Mouse (Mus musculus) liver, postnatal 0 days (tissue): Measurements from ENCODE around the gene Ablim1. TPM values are rescaled to one million over a fixed set of nuclear protein-coding genes. Genes with fewer than 3 reads are reported as not detected.

ENCODE experiments used
- ATAC-seq: fragments of 200-750 bp; cut with Nextera tagmentation; 2 replicates; pipeline ENCODE4 v1.8.0; 2017; ENCODE audit warnings: mild to moderate bottlenecking, moderate library complexity
- DNase-seq: peaks from one replicate; pipeline ENCODE4 v3.0.0-alpha.2; 2016
- H3K27ac ChIP-seq: fragments of 300-500 bp; sonication (generic); 2 replicates; pipeline ENCODE4 v1.5.1; 2014; ENCODE audit warnings: antibody characterized with exemption, moderate library complexity, mild to moderate bottlenecking, low read depth
- H3K27me3 ChIP-seq: fragments of 300-500 bp; sonication (generic); 2 replicates; pipeline ENCODE4 v1.6.1; 2014; ENCODE audit warnings: low read length, control low read depth, mixed read lengths; ENCODE audit not compliant: insufficient read depth
- H3K36me3 ChIP-seq: fragments of 300-500 bp; sonication (generic); replicated peaks from 2 replicates; pipeline ENCODE4 v1.6.1; 2014; ENCODE audit warnings: mild to moderate bottlenecking, control low read depth, low read length, moderate library complexity, mixed read lengths; ENCODE audit not compliant: insufficient read depth
- H3K4me1 ChIP-seq: fragments of 300-500 bp; sonication (generic); 2 replicates; pipeline ENCODE4 v1.6.1; 2014; ENCODE audit warnings: antibody characterized with exemption, mild to moderate bottlenecking, control low read depth; ENCODE audit not compliant: insufficient read depth
- H3K4me2 ChIP-seq: fragments of 300-500 bp; sonication (generic); 2 replicates; pipeline ENCODE4 v1.6.1; 2014; ENCODE audit warnings: low read depth, mild to moderate bottlenecking, low read length, moderate library complexity, mixed read lengths
- H3K4me3 ChIP-seq: fragments of 300-500 bp; sonication (generic); 2 replicates; pipeline ENCODE4 v1.5.1; 2014; ENCODE audit warnings: low read depth, low read length
- H3K9ac ChIP-seq: fragments of 300-500 bp; sonication (generic); replicated peaks from 2 replicates; pipeline ENCODE4 v1.6.1; 2014; ENCODE audit warnings: mild to moderate bottlenecking, moderate library complexity
- H3K9me3 ChIP-seq: fragments of 300-500 bp; sonication (generic); 2 replicates; pipeline ENCODE4 v1.6.1; 2016; ENCODE audit warnings: mild to moderate bottlenecking, control low read depth, low read length, mixed read lengths
- CTCF ChIP-seq: sonication (generic); IDR thresholded peaks from 2 replicates; pipeline ENCODE4 v1.5.1; 2016; ENCODE audit warnings: antibody characterized with exemption, low read depth
- EP300 ChIP-seq: IDR thresholded peaks from 2 replicates; pipeline ENCODE4 v1.6.1; 2016; ENCODE audit warnings: antibody characterized with exemption, low read depth, mild to moderate bottlenecking
- WGBS: fragments of 180-500 bp; shearing (Covaris S2); extraction: QIAGEN DNeasy Blood & Tissue Kit; methylation state at CpG from one replicate; pipeline ENCODE4 v1.1.7; 2014; ENCODE audit not compliant: insufficient replicate concordance; 5-methylcytosine and 5-hydroxymethylcytosine counted together
- polyA plus RNA-seq: library from polyadenylated mRNA; unstranded; fragments of >200 nt; fragmentation: Nextera tagmentation; extraction: Ambion mirVana; gene quantifications from 2 replicates; pipeline ENCODE4 v1.2.1, GENCODE M21; 2015

Ablim1 gene
- polyA plus RNA-seq, 1 experiment from 2014 or later: 12.0 TPM

DNA sequence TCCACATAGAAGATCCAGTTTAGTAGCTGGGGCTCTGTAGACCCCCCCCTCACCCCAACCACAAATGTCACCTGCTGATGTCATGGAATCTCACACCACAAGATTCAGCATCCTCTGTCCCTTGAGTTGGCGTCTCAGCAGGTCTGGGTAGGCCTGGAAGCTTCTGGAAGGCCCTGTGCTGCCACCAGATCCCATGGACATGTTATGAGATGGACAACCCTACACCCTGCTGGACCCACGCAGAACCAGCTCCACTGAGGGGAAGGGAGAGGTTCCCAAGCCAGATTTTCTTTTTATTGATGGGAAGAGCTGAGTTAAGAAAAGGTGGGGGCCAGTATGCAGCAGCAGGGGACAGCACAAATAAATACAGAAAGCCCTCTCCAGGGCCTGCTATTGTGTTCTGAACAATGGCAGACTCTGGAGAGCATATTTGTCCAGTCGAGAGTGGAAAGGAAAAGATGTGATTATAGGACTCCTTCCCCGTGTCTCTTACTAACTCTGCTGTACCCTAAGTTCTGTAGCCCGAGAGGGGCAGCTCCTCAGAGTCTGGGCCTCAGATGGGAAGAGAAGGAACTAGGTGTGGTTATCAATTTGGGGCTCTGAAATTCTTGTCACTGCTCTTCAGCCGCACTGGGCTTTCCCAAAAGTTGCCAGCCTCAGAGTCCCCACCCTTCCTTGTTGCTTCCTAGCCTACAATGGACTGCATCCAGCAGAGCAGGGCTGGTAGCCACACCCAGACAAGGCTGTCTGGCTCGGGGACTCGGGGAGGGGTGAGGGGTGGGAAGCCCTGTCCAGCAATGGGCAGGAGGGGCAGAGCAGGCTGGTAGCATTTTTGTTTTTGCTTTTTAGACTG, 286.2 kb downstream of the Ablim1 start:
- Histone ChIP-seq H3K4me2 (no peak overlapping the region), H3K9ac (no peak overlapping the region), H3K27ac (no peak overlapping the region), H3K4me1 (no peaks in the 10 kb centered on the region), H3K27me3 (no peaks in the 10 kb centered on the region), H3K36me3 (no peaks in the 10 kb centered on the region), H3K4me3 (no peak overlapping the region), H3K9me3 (no peaks in the 10 kb centered on the region)
- no peak for ATAC-seq
- TF ChIP-seq CTCF (no peak), EP300 (no peak)
- WGBS: 45% methylated on average over 8 of the region's 8 CpGs
- DNase-seq: no peak

DNA sequence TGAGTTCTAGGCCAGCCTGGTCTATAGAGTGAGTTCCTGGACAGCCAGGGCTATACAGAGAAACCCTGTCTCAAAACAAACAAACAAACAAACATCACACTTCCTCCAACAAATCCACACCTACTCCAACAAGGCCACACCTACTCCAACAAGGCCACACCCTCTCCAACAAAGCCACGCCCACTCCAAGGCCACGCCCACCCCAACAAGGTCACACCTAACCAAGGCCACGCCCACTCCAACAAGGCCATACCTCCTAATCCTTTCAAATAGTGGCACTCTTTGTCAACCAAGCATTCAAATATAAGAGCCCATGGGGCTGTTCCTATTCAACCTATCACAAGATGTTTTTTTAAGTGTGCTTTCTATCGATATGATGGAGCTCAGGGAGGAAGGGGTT, 288.2 kb downstream of the Ablim1 start:
- no peak for DNase-seq
- Histone ChIP-seq H3K27me3 (no peaks in the 10 kb centered on the region), H3K4me2 (no peak overlapping the region), H3K9ac (no peak overlapping the region), H3K4me3 (no peak overlapping the region), H3K4me1 (no peaks in the 10 kb centered on the region), H3K9me3 (no peaks in the 10 kb centered on the region), H3K27ac (no peak overlapping the region), H3K36me3 (no peaks in the 10 kb centered on the region)
- 70% methylated on average over 4 of the region's 4 CpGs for WGBS
- ATAC-seq: no peak
- TF ChIP-seq EP300 (no peak), CTCF (no peak)

DNA sequence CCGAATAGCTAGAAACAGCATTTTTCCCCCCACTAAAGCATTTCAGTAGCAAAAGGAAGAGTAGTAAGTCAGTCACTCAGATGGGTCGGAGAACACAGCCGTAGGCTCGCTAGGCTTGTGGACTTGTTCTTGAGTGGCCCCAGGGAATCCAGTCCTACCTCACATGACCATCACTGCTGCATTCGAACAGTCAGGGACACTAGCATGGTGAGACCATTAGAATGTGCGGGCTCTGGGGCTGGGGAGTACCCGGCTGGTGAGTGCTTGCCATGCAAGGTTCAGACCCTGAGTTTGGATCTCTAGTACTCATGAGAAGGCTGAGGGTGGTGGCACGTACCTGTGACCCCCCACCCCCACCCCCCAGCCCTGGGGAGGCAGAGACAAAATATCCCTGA, 296.9 kb downstream of the Ablim1 start:
- TF ChIP-seq CTCF: no peak
- TF ChIP-seq EP300: no peak
- Histone ChIP-seq H3K4me3 (no peak overlapping the region), H3K36me3 (no peaks in the 10 kb centered on the region), H3K27me3 (no peaks in the 10 kb centered on the region), H3K4me1 (peaks cover 5% of the 10 kb centered on the region; the same call in 1 of the 2 replicates), H3K9ac (no peak overlapping the region), H3K4me2 (no peak overlapping the region), H3K9me3 (no peaks in the 10 kb centered on the region), H3K27ac (no peak overlapping the region)
- WGBS: 71% methylated on average over 8 of the region's 8 CpGs
- ATAC-seq (no peak), DNase-seq (no peak)

DNA sequence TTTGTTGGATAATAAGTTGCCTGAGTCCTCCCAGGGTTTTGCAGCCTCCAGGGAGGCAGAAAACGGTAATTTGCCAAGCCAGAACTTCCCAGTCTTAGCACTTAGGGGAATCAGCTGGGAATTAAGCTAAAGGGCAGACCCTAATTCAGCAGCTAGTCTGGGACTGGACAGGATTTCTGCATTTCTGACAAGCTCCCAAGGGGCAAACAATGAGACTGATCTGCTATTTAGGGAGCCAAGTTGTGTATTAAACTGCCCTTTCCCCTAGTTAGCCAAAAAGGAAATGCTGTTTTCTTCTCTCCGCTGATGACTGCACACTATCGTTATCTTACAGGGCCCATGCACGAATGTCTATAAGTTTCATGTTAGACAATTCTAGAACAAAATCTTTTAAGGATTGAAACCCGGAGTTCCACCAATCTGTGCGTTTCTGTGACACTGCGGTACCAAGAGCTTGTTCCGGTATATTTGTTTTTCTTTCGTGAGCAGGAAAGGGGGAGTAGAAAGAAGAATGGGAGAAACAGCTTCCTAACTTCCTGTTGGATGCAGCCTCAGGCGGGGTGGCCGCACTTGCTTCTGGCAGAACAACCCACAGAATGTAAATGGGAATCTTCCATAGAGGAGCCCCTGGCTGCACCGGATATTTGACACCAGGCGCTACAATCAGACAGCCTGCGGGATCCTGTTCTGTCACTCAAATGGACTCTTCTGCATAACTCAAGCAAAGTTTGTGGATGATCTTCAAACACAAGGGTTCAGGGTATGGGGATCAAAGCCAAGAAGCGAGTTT, 297.5 kb downstream of the Ablim1 start:
- Histone ChIP-seq H3K9ac (no peak overlapping the region), H3K36me3 (no peaks in the 10 kb centered on the region), H3K4me1 (peaks cover 5% of the 10 kb centered on the region; the same call in 1 of the 2 replicates), H3K27ac (no peak overlapping the region), H3K27me3 (no peaks in the 10 kb centered on the region), H3K9me3 (no peaks in the 10 kb centered on the region), H3K4me2 (0 out of 2 replicates have a peak overlapping the region, but pooled peaks have one; percentile 35), H3K4me3 (no peak overlapping the region)
- ATAC-seq: no peak
- WGBS: 19% methylated on average over 15 of the region's 15 CpGs
- DNase-seq: no peak
- no peak for TF ChIP-seq EP300
- TF ChIP-seq CTCF: no peak

DNA sequence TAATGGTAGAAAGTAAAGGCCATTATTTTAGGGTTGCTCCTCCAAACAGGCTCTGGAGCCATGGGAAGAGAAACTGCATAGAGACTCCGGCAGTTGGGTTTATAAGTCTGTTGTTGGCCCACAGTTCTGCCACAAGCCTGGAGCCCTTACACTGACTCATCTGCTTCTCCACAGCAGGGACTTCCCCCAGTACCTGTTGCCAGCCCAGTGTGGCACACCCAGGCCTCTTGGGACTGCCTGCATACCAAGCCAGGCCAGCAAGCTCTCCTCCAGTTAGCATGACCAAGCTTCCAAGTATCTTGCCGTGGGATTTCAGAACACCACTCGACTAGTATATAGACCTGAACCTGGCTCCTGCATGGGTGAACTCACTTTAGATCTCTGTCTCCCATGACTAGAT, 299.9 kb downstream of the Ablim1 start:
- Histone ChIP-seq H3K4me2 (no peak overlapping the region), H3K4me3 (no peak overlapping the region), H3K9ac (no peak overlapping the region), H3K36me3 (no peaks in the 10 kb centered on the region), H3K4me1 (peaks cover 5% of the 10 kb centered on the region; the same call in 1 of the 2 replicates), H3K9me3 (no peaks in the 10 kb centered on the region), H3K27ac (no peak overlapping the region), H3K27me3 (peaks cover 3% of the 10 kb centered on the region; the same call in 1 of the 2 replicates)
- DNase-seq (no peak), ATAC-seq (no peak)
- WGBS: 59% methylated on average over 3 of the region's 3 CpGs
- TF ChIP-seq EP300 (no peak), CTCF (no peak)

DNA sequence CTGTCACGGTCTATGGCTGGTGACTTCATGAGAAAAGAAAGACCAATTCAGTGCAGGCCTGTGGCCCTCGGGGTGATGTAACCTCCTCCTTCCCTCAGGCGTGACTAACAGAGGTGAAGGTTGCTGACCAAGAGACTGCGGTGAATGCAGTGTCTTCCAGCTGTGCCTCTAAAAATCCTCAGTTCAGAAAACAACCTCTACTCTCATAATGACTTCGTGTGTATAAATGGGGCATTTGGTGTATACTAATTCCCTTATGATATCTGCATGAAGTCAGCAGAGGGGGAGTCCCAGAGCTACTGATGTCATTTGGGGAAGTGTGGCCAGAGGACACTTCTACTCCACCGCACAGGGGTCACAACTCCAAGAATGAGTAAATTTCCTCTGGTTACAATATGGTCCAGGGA, 301.4 kb downstream of the Ablim1 start:
- TF ChIP-seq EP300 (no peak), CTCF (no peak)
- Histone ChIP-seq H3K4me3 (no peak overlapping the region), H3K4me2 (no peak overlapping the region), H3K4me1 (peaks cover 5% of the 10 kb centered on the region; the same call in 1 of the 2 replicates), H3K9me3 (no peaks in the 10 kb centered on the region), H3K9ac (no peak overlapping the region), H3K27ac (no peak overlapping the region), H3K36me3 (no peaks in the 10 kb centered on the region), H3K27me3 (peaks cover 8% of the 10 kb centered on the region; the same call in 1 of the 2 replicates)
- WGBS: 53% methylated on average over 6 of the region's 6 CpGs
- no peak for ATAC-seq
- no peak for DNase-seq
